Mouse (Mus musculus) heart, embryonic 16.5 days (tissue): Measurements from ENCODE around the gene Islr2. TPM values are rescaled to one million over a fixed set of nuclear protein-coding genes. Genes with fewer than 3 reads are reported as not detected.

Experiments
- ATAC-seq: fragments of 200-750 bp; cut with Nextera tagmentation; replicated peaks from 2 replicates; pipeline ENCODE4 v1.8.0; 2017; ENCODE audit warnings: moderate number of reproducible peaks; ENCODE audit not compliant: insufficient read depth, low FRiP score; ENCODE audit errors: extremely low read depth
- H3K27ac ChIP-seq: fragments of 300-500 bp; sonication (generic); 2 replicates; pipeline ENCODE4 v1.5.1; 2014; ENCODE audit warnings: mild to moderate bottlenecking, low read length, control low read depth, moderate library complexity
- H3K27me3 ChIP-seq: fragments of 300-500 bp; sonication (generic); 2 replicates; pipeline ENCODE4 v1.6.1; 2014; ENCODE audit warnings: low read length, mixed read lengths; ENCODE audit not compliant: control insufficient read depth, insufficient read depth
- H3K36me3 ChIP-seq: fragments of 300-500 bp; sonication (generic); 2 replicates; pipeline ENCODE4 v1.6.1; 2014; ENCODE audit not compliant: control insufficient read depth, insufficient read depth
- H3K4me1 ChIP-seq: fragments of 300-500 bp; sonication (generic); 2 replicates; pipeline ENCODE4 v1.6.1; 2014; ENCODE audit warnings: low read length, mixed read lengths; ENCODE audit not compliant: control insufficient read depth, insufficient read depth
- H3K4me2 ChIP-seq: fragments of 300-500 bp; sonication (generic); 2 replicates; pipeline ENCODE4 v1.6.1; 2014; ENCODE audit warnings: low read depth, mild to moderate bottlenecking, control low read depth, low read length
- H3K4me3 ChIP-seq: fragments of 300-500 bp; sonication (generic); 2 replicates; pipeline ENCODE4 v1.5.1; 2014; ENCODE audit warnings: mild to moderate bottlenecking, control low read depth, low read length
- H3K9ac ChIP-seq: fragments of 300-500 bp; sonication (generic); 2 replicates; pipeline ENCODE4 v1.6.1; 2014; ENCODE audit warnings: low read length, control low read depth
- H3K9me3 ChIP-seq: fragments of 300-500 bp; sonication (generic); replicated peaks from 2 replicates; pipeline ENCODE4 v1.6.1; 2016; ENCODE audit warnings: low read length; ENCODE audit not compliant: control insufficient read depth
- WGBS: fragments of 180-500 bp; shearing (Covaris S2); extraction: QIAGEN DNeasy Blood & Tissue Kit; methylation state at CpG from one replicate; pipeline ENCODE4 v1.1.7; 2014; 5-methylcytosine and 5-hydroxymethylcytosine counted together
- polyA plus RNA-seq: library from polyadenylated mRNA; unstranded; fragments of >200 nt; fragmentation: Nextera tagmentation; extraction: Ambion mirVana; gene quantifications from 2 replicates; pipeline ENCODE4 v1.2.1, GENCODE M21; 2015

Gene Islr2
- polyA plus RNA-seq, 1 experiment from 2014 or later = 0.22 TPM

DNA sequence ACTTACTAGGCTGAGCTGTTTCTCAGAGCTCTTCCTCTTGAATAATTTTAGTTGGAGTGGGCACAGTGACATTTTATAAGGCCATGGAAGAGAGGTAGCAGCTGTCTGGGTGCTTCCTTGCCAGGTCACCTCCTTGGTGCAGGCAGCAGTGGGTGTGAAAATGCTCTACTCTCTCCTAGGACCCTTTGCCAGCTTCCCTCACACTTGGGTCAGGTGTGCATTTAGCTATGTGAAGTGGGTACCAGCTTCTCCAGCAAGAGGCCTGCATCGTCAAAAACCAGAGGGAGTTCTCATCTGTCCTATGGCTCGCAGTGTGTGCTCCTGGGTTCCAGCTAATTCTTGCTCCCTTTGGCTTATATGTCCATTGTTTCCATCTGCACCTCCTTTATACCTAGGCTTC lies 24.7 kb downstream of the Islr2 start:
- no peaks in the 10 kb centered on the region for H3K27me3 ChIP-seq
- H3K4me1 ChIP-seq = peaks cover 3% of the 10 kb centered on the region; the same call in 1 of the 2 replicates
- 85% methylated on average over 2 of the region's 2 CpGs for WGBS
- H3K36me3 ChIP-seq = no peaks in the 10 kb centered on the region
- no peak overlapping the region for H3K9ac ChIP-seq
- H3K27ac ChIP-seq = no peak overlapping the region
- H3K4me2 ChIP-seq = no peak overlapping the region
- H3K4me3 ChIP-seq = no peak overlapping the region
- no peak for ATAC-seq
- H3K9me3 ChIP-seq = no peaks in the 10 kb centered on the region

- no peak overlapping the region for H3K4me3 ChIP-seq
- no peak overlapping the region for H3K27ac ChIP-seq
- peaks cover 3% of the 10 kb centered on the region; the same call in 1 of the 2 replicates for H3K4me1 ChIP-seq
- H3K36me3 ChIP-seq = no peaks in the 10 kb centered on the region
- ATAC-seq = no peak
- no peaks in the 10 kb centered on the region for H3K9me3 ChIP-seq
- H3K4me2 ChIP-seq = no peak overlapping the region
- H3K27me3 ChIP-seq = no peaks in the 10 kb centered on the region; the same call in 1 of the 2 replicates
- no peak overlapping the region for H3K9ac ChIP-seq
- WGBS = 70% methylated on average over 4 of the region's 4 CpGs
Measured at GRCm38 (mm10) chr9:58177165-58177564, 27.0 kb downstream of the Islr2 start.

DNA sequence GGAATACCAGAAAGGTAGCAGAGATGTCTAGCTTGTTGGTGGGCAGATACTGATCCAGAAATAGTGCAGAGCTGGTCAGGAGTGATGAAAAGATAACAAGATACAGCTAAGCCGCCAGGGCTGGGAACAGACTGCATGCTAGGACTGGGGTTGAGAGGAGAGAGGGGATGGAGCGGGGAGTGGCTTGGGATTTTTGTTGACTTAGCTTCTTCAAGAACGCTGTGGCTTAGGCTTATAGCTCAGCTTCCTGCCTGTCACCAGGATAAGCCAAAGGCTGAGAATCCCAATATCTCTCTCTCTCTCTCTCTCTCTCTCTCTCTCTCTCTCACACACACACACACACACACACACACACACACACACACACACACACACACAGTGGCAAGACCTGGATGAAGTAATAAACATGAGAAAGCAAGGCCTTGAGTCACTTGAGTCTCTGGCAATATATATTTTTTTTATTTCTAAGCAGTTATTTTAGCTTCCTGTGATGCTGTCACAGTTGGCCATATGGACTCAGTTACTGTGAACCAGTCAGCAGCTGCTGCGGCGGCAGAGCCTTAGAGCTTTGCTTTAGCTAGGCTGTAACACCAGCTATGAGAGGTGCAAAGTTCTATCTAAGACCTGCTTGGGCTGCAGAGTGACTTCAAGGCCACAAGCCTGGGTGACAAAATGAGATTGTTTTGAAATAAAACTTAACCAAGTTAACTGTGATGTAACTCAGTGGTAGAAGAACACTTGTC lies 28.2 kb downstream of the Islr2 start:
- H3K9ac ChIP-seq = no peak overlapping the region
- H3K9me3 ChIP-seq = no peaks in the 10 kb centered on the region
- WGBS = 34% methylated on average over 5 of the region's 5 CpGs
- H3K27ac ChIP-seq = no peak overlapping the region
- H3K4me3 ChIP-seq = no peak overlapping the region
- ATAC-seq = no peak
- H3K27me3 ChIP-seq = no peaks in the 10 kb centered on the region; the same call in 1 of the 2 replicates
- H3K36me3 ChIP-seq = no peaks in the 10 kb centered on the region
- no peak overlapping the region for H3K4me2 ChIP-seq
- peaks cover 3% of the 10 kb centered on the region; the same call in 1 of the 2 replicates for H3K4me1 ChIP-seq

GRCm38 (mm10) chr9:58174818-58175251 lies 29.3 kb downstream of the Islr2 start:
- Histone ChIP-seq H3K4me1 (peaks cover 3% of the 10 kb centered on the region; the same call in 1 of the 2 replicates), H3K36me3 (no peaks in the 10 kb centered on the region), H3K27me3 (no peaks in the 10 kb centered on the region; the same call in 1 of the 2 replicates), H3K4me2 (no peak overlapping the region), H3K27ac (no peak overlapping the region), H3K9ac (no peak overlapping the region), H3K4me3 (no peak overlapping the region), H3K9me3 (no peaks in the 10 kb centered on the region)
- no peak for ATAC-seq
- WGBS = 24% methylated on average over 5 of the region's 5 CpGs

DNA sequence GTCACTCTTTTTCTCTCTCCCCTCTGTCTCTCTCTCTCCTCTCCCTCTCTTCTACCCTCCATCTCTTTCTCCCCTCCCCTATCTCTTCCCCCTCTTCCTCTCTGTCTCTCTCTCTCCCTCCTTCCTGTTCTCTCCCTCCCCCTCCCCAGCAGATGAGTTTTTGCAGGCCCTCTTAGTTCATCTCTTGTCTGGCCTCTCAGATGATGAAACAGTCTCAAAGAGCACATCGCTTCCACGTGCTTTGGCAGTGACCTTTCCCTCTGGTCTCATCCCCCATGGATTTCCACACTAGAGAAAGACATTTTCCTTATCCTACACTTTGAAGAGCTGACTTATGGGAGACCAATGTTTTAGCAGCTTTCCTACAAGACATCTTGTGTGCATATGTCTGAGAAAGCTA lies 31.3 kb downstream of the Islr2 start:
- Histone ChIP-seq H3K4me2 (no peak overlapping the region), H3K27ac (no peak overlapping the region), H3K4me1 (peaks cover 3% of the 10 kb centered on the region; the same call in 1 of the 2 replicates), H3K9ac (no peak overlapping the region), H3K9me3 (no peaks in the 10 kb centered on the region), H3K36me3 (no peaks in the 10 kb centered on the region), H3K27me3 (no peaks in the 10 kb centered on the region; the same call in 1 of the 2 replicates), H3K4me3 (no peak overlapping the region)
- WGBS = 67% methylated on average over 2 of the region's 2 CpGs
- no peak for ATAC-seq

GRCm38 (mm10) chr9:58169426-58169825 lies 34.7 kb downstream of the Islr2 start:
- no peak overlapping the region for H3K4me3 ChIP-seq
- H3K9ac ChIP-seq = no peak overlapping the region
- no peaks in the 10 kb centered on the region for H3K4me1 ChIP-seq
- no peaks in the 10 kb centered on the region; the same call in 1 of the 2 replicates for H3K27me3 ChIP-seq
- no peaks in the 10 kb centered on the region for H3K9me3 ChIP-seq
- no peaks in the 10 kb centered on the region for H3K36me3 ChIP-seq
- no peak overlapping the region for H3K4me2 ChIP-seq
- 79% methylated on average over 6 of the region's 6 CpGs for WGBS
- H3K27ac ChIP-seq = no peak overlapping the region
- no peak for ATAC-seq

DNA sequence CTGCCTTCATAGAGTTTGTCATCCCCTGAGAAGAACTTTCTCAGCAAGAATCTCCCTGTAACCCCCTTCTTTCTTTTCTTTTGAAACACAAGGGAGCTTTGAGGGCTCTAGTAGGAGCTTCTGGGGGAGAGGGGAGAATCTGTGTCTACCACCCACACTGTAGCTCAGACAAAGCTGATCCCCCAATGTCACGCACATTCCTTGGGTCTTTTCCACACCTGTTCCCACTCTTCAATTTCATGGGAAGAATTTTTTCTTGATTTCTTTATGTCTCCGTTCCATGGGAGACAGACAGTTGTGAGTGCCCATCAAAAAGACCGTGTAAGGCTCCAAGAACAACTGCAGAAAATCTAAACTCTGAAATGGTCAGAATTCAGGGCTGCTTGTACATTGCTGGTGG lies 35.2 kb downstream of the Islr2 start:
- H3K9ac ChIP-seq = no peak overlapping the region
- ATAC-seq = no peak
- no peak overlapping the region for H3K27ac ChIP-seq
- no peaks in the 10 kb centered on the region; the same call in 1 of the 2 replicates for H3K27me3 ChIP-seq
- H3K4me3 ChIP-seq = no peak overlapping the region
- no peaks in the 10 kb centered on the region for H3K36me3 ChIP-seq
- no peaks in the 10 kb centered on the region for H3K9me3 ChIP-seq
- H3K4me1 ChIP-seq = no peaks in the 10 kb centered on the region
- 75% methylated on average over 3 of the region's 3 CpGs for WGBS
- H3K4me2 ChIP-seq = no peak overlapping the region

DNA sequence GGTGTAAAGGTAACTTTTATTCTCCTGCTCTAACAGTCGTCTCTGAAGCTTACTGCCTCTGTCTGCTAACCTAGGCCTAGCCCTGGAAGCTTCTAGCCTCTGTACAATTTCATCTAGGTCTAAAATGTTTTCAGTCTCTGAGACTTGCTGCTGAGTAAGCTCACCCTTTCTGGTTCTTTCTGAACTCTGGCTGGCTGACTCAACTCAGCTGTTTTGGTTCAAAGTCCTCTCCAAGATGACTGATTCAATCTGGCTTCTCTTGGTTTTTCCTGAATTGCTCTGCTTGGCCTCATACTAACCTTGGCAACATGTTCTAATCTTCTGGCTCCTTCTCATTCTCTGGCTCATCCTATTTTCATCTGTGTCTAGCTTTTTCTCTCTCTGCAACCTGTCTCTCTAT lies 38.3 kb downstream of the Islr2 start:
- WGBS = 79% methylated on average over 1 of the region's 1 CpGs
- no peak overlapping the region for H3K4me2 ChIP-seq
- no peaks in the 10 kb centered on the region for H3K4me1 ChIP-seq
- no peaks in the 10 kb centered on the region for H3K36me3 ChIP-seq
- H3K9ac ChIP-seq = no peak overlapping the region
- no peaks in the 10 kb centered on the region for H3K9me3 ChIP-seq
- H3K27me3 ChIP-seq = no peaks in the 10 kb centered on the region
- no peak overlapping the region for H3K4me3 ChIP-seq
- ATAC-seq = no peak
- no peak overlapping the region for H3K27ac ChIP-seq

DNA sequence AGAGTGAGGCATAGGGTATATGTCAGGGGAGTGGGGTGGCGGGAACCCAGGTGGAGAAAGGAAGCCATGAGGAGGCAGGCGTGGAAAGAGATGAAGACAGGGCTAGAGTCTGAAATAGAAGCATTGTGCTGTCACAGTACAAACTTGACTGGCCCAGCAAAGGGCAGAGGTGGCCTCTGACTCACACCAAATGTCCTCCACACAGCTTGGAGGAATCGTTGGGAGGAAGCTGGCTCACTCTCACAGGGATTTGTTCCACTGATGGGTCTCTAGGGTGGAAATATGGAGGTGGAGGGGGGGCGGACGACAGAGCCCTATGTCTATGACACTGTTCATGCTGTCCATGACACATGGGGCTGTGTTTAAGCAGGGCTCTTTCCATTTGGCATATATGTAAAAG lies 41.0 kb downstream of the Islr2 start:
- Histone ChIP-seq H3K27ac (no peak overlapping the region), H3K4me2 (no peak overlapping the region), H3K4me3 (no peak overlapping the region), H3K36me3 (no peaks in the 10 kb centered on the region), H3K9ac (no peak overlapping the region), H3K27me3 (no peaks in the 10 kb centered on the region), H3K9me3 (no peaks in the 10 kb centered on the region), H3K4me1 (peaks cover 11% of the 10 kb centered on the region)
- no peak for ATAC-seq
- 61% methylated on average over 5 of the region's 5 CpGs for WGBS
